Mouse (Mus musculus): Measurements from ENCODE around the gene Rps6ka4. TPM values are rescaled to one million over a fixed set of nuclear protein-coding genes. Genes with fewer than 3 reads are reported as not detected.

Rps6ka4 gene
- polyA plus RNA-seq, 1 experiment = 0.46 TPM

- peaks cover 25% of the 10 kb centered on the region for H3K4me1 ChIP-seq (ENCODE audit: control insufficient read depth)
- no peak for TF ChIP-seq GATA1 (IDR thresholded peaks at IDR 0.05; ENCODE audit: low read length)
- TF ChIP-seq TAL1 (IDR thresholded peaks at IDR 0.05; ENCODE audit: low read length) = no peak
- H3K9me3 ChIP-seq (ENCODE audit: control insufficient read depth, low read length) = no peaks in the 10 kb centered on the region
- H3K4me3 ChIP-seq (replicated peaks) = peak overlapping the region; percentile 68
- H3K36me3 ChIP-seq (ENCODE audit: control insufficient read depth) = peaks cover 14% of the 10 kb centered on the region
- peaks cover 30% of the 10 kb centered on the region for H3K27me3 ChIP-seq (ENCODE audit: control insufficient read depth)
These were observed 591 bp downstream of the Rps6ka4 start for GRCm38 (mm10) chr19:6839615-6840474.

- no peak for TF ChIP-seq TAL1 (IDR thresholded peaks at IDR 0.05; ENCODE audit: low read length)
- TF ChIP-seq GATA1 (IDR thresholded peaks at IDR 0.05; ENCODE audit: low read length) = no peak
- Histone ChIP-seq H3K4me3 (replicated peaks) (no peak overlapping the region), H3K4me1 (ENCODE audit: control insufficient read depth) (peaks cover 26% of the 10 kb centered on the region), H3K36me3 (ENCODE audit: control insufficient read depth) (peaks cover 13% of the 10 kb centered on the region), H3K27me3 (ENCODE audit: control insufficient read depth) (peaks cover 32% of the 10 kb centered on the region), H3K9me3 (ENCODE audit: control insufficient read depth, low read length) (0 out of 2 replicates have a peak, but pooled peaks cover 3% of the 10 kb centered on the region)
These were observed 8.1 kb downstream of the Rps6ka4 start for GRCm38 (mm10) chr19:6832363-6832762.

- peaks cover 26% of the 10 kb centered on the region for H3K4me1 ChIP-seq (ENCODE audit: control insufficient read depth)
- no peak overlapping the region for H3K4me3 ChIP-seq (replicated peaks)
- H3K27me3 ChIP-seq (ENCODE audit: control insufficient read depth) = peaks cover 32% of the 10 kb centered on the region
- TF ChIP-seq TAL1 (IDR thresholded peaks at IDR 0.05; ENCODE audit: low read length) (no peak), GATA1 (IDR thresholded peaks at IDR 0.05; ENCODE audit: low read length) (no peak)
- H3K9me3 ChIP-seq (ENCODE audit: control insufficient read depth, low read length) = 0 out of 2 replicates have a peak, but pooled peaks cover 3% of the 10 kb centered on the region
- H3K36me3 ChIP-seq (ENCODE audit: control insufficient read depth) = peaks cover 6% of the 10 kb centered on the region
These were observed 9.1 kb downstream of the Rps6ka4 start for GRCm38 (mm10) chr19:6831331-6831730.

- TF ChIP-seq TAL1 (IDR thresholded peaks at IDR 0.05; ENCODE audit: low read length) = no peak
- no peak for TF ChIP-seq GATA1 (IDR thresholded peaks at IDR 0.05; ENCODE audit: low read length)
- peaks cover 26% of the 10 kb centered on the region for H3K4me1 ChIP-seq (ENCODE audit: control insufficient read depth)
- H3K9me3 ChIP-seq (ENCODE audit: control insufficient read depth, low read length) = 0 out of 2 replicates have a peak, but pooled peaks cover 3% of the 10 kb centered on the region
- H3K27me3 ChIP-seq (ENCODE audit: control insufficient read depth) = peaks cover 32% of the 10 kb centered on the region
- no peak overlapping the region for H3K4me3 ChIP-seq (replicated peaks)
- H3K36me3 ChIP-seq (ENCODE audit: control insufficient read depth) = peaks cover 6% of the 10 kb centered on the region
These were observed 9.7 kb downstream of the Rps6ka4 start for GRCm38 (mm10) chr19:6830556-6831316.

- peaks cover 32% of the 10 kb centered on the region for H3K27me3 ChIP-seq (ENCODE audit: control insufficient read depth)
These were observed 10.4 kb downstream of the Rps6ka4 start for GRCm38 (mm10) chr19:6829870-6830555.

GRCm38 (mm10) chr19:6829069-6829468 is 11.4 kb downstream of the Rps6ka4 start:
- H3K9me3 ChIP-seq (ENCODE audit: control insufficient read depth, low read length) = 0 out of 2 replicates have a peak, but pooled peaks cover 3% of the 10 kb centered on the region
- H3K4me1 ChIP-seq (ENCODE audit: control insufficient read depth) = peaks cover 26% of the 10 kb centered on the region
- H3K4me3 ChIP-seq (replicated peaks) = no peak overlapping the region
- TF ChIP-seq TAL1 (IDR thresholded peaks at IDR 0.05; ENCODE audit: low read length) (no peak), GATA1 (IDR thresholded peaks at IDR 0.05; ENCODE audit: low read length) (no peak)
- H3K36me3 ChIP-seq (ENCODE audit: control insufficient read depth) = peaks cover 3% of the 10 kb centered on the region
- peaks cover 32% of the 10 kb centered on the region for H3K27me3 ChIP-seq (ENCODE audit: control insufficient read depth)

More at GRCm38 (mm10) chr19:6829870-6830555, 10.4 kb downstream of the Rps6ka4 start:
- Histone ChIP-seq H3K4me1 (ENCODE audit: control insufficient read depth) (peaks cover 26% of the 10 kb centered on the region), H3K4me3 (replicated peaks) (no peak overlapping the region), H3K9me3 (ENCODE audit: control insufficient read depth, low read length) (0 out of 2 replicates have a peak, but pooled peaks cover 3% of the 10 kb centered on the region), H3K36me3 (ENCODE audit: control insufficient read depth) (peaks cover 6% of the 10 kb centered on the region)
- TF ChIP-seq TAL1 (IDR thresholded peaks at IDR 0.05; ENCODE audit: low read length) (no peak), GATA1 (IDR thresholded peaks at IDR 0.05; ENCODE audit: low read length) (no peak)

GRCm38 (mm10) chr19:6826601-6827000 is 13.8 kb downstream of the Rps6ka4 start:
- no peaks in the 10 kb centered on the region; the same call in 1 of the 2 replicates for H3K36me3 ChIP-seq (ENCODE audit: control insufficient read depth)
- peaks cover 29% of the 10 kb centered on the region for H3K27me3 ChIP-seq (ENCODE audit: control insufficient read depth)
- no peak overlapping the region for H3K4me3 ChIP-seq (replicated peaks)
- H3K4me1 ChIP-seq (ENCODE audit: control insufficient read depth) = peaks cover 8% of the 10 kb centered on the region
- 0 out of 2 replicates have a peak, but pooled peaks cover 3% of the 10 kb centered on the region for H3K9me3 ChIP-seq (ENCODE audit: control insufficient read depth, low read length)
- TF ChIP-seq GATA1 (IDR thresholded peaks at IDR 0.05; ENCODE audit: low read length) (no peak), TAL1 (IDR thresholded peaks at IDR 0.05; ENCODE audit: low read length) (no peak)

- Histone ChIP-seq H3K4me3 (replicated peaks) (no peak overlapping the region), H3K27me3 (ENCODE audit: control insufficient read depth) (peaks cover 16% of the 10 kb centered on the region), H3K9me3 (ENCODE audit: control insufficient read depth, low read length) (0 out of 2 replicates have a peak, but pooled peaks cover 2% of the 10 kb centered on the region), H3K36me3 (ENCODE audit: control insufficient read depth) (no peaks in the 10 kb centered on the region), H3K4me1 (ENCODE audit: control insufficient read depth) (no peaks in the 10 kb centered on the region; the same call in 1 of the 2 replicates)
- TF ChIP-seq GATA1 (IDR thresholded peaks at IDR 0.05; ENCODE audit: low read length) (no peak), TAL1 (IDR thresholded peaks at IDR 0.05; ENCODE audit: low read length) (no peak)
These were observed 15.1 kb downstream of the Rps6ka4 start for GRCm38 (mm10) chr19:6825384-6825783.
